Mouse (Mus musculus): ENCODE data around the gene Igfbp4.

DNA sequence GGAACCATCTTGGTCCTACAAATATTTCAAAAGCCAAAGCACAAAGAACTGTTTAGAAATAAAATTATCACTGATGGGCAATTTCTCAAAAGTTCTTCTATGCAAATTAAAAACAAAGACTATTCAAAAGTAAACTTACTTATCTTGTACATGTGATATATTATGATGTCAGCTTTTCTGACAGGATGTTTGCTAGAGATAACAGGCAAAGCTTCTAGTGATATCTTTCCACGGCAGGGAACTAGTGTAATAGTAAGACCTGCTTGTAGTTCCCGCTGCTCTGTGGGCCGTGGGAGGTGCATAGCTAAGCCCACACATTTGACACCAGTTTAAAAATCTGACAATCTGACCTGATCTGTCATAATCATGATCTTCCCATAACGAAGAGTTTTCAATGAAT, 30.9 kb upstream of the Igfbp4 start:
- no peak for TF ChIP-seq POLR2A (IDR thresholded peaks at IDR 0.05; ENCODE audit: extremely low read depth, insufficient read depth, low read length)
- TF ChIP-seq CTCF (IDR thresholded peaks at IDR 0.05; ENCODE audit: low read depth, low read length) = no peak
